Mouse (Mus musculus) heart, adult 2 months (tissue): ENCODE measurements around the gene Gm3854. TPM values are rescaled to one million over a fixed set of nuclear protein-coding genes. Genes with fewer than 3 reads are reported as not detected.
A peak's percentile ranks its signal among the peaks of the same experiment; 100 is the strongest.
"Not testable (repeated sequence)": the region's sequence is repeated elsewhere in the genome, so short reads cannot be mapped to it uniquely, and the experiment has no call there.

Experiments used
- DNase-seq, 2 experiments: peaks; one replicate each; pipeline ENCODE4 v3.0.0; 2021
- H3K27ac ChIP-seq: fragments of 200-600 bp; 2 replicates; pipeline ENCODE4 v1.8.1; 2022
- H3K27me3 ChIP-seq: fragments of 200-500 bp; 2 replicates; pipeline ENCODE4 v1.6.1; 2012; ENCODE audit warnings: mild to moderate bottlenecking, low read length, inconsistent platforms, mixed read lengths; ENCODE audit not compliant: control insufficient read depth, insufficient read depth
- H3K36me3 ChIP-seq: fragments of 200-500 bp; 2 replicates; pipeline ENCODE4 v1.6.1; 2012; ENCODE audit warnings: low read length, inconsistent platforms; ENCODE audit not compliant: control insufficient read depth, insufficient read depth
- H3K4me1 ChIP-seq: fragments of 200-500 bp; 2 replicates; pipeline ENCODE4 v1.6.1; 2011; ENCODE audit warnings: low read length; ENCODE audit not compliant: control insufficient read depth, insufficient read depth
- H3K4me3 ChIP-seq: fragments of 200-600 bp; 2 replicates; pipeline ENCODE4 v1.8.1; 2022
- H3K79me2 ChIP-seq: fragments of 200-500 bp; replicated peaks from 2 replicates; pipeline ENCODE4 v1.6.1; 2012; ENCODE audit warnings: mild to moderate bottlenecking, inconsistent platforms, low read length, moderate library complexity, mixed read lengths; ENCODE audit not compliant: control insufficient read depth, insufficient read depth
- H3K9ac ChIP-seq: fragments of 200-500 bp; 2 replicates; pipeline ENCODE4 v1.6.1; 2012; ENCODE audit warnings: low read depth, mild to moderate bottlenecking, control low read depth, inconsistent platforms, low read length, mixed read lengths
- CTCF ChIP-seq: fragments of 200-600 bp; IDR thresholded peaks from 2 replicates; pipeline ENCODE4 v1.8.1; 2022; ENCODE audit warnings: antibody characterized with exemption, mild to moderate bottlenecking, moderate library complexity
- EP300 ChIP-seq: fragments of 200-500 bp; IDR thresholded peaks from 2 replicates; pipeline ENCODE4 v1.6.1; 2011; ENCODE audit warnings: low read depth, low read length, control low read depth; ENCODE audit not compliant: insufficient read depth
- POLR2A ChIP-seq: fragments of 200-500 bp; IDR thresholded peaks from 2 replicates; pipeline ENCODE4 v1.6.1; 2011; ENCODE audit warnings: mild to moderate bottlenecking, low read depth, low read length, control low read depth; ENCODE audit not compliant: insufficient read depth
- whole genome bisulfite sequencing: fragments of 180-500 bp; shearing (Covaris S2); methylation state at CpG from one replicate; pipeline ENCODE4 v1.1.7; 2018; 5-methylcytosine and 5-hydroxymethylcytosine counted together
- intact Hi-C: fragments of 180-260 bp; cut with DNase I; formaldehyde crosslinking; loops from one replicate; pipeline ENCODE4 v1.15.1; 2025
- long read RNA-seq: library from polyadenylated mRNA; stranded (forward); transcript quantifications from one replicate; pipeline ENCODE4 v2.0.0, GENCODE M21; 2021
- polyA plus RNA-seq: library from polyadenylated mRNA; depleted of rRNA; stranded (reverse); fragments of >200 nt; gene quantifications from 2 replicates; pipeline ENCODE4 v1.2.3, GENCODE M21; 2012; rRNA removed
- total RNA-seq, 2 experiments: library from RNA; stranded (reverse); gene quantifications; 2 replicates each; pipeline ENCODE4 v1.2.3; 2021

The Gm3854 gene
- total RNA-seq: under 1 TPM; 0.20 to 0.52 TPM
- 0.08 and 0.12 TPM in 2 replicates for polyA plus RNA-seq
- long read RNA-seq: 0 reads

- Histone ChIP-seq H3K79me2 (no peaks in the 10 kb centered on the region), H3K27me3 (no peaks in the 10 kb centered on the region), H3K4me3 (peak within 1 kb of the TSS; percentile 57), H3K9ac (peak within 1 kb of the TSS; percentile 18), H3K4me1 (no peaks in the 10 kb centered on the region), H3K36me3 (no peaks in the 10 kb centered on the region), H3K27ac (peak within 1 kb of the TSS; percentile 59)
- intact Hi-C loops: no loop called here
- no peak for TF ChIP-seq EP300
- no peak for TF ChIP-seq POLR2A
- no peak for TF ChIP-seq CTCF
- WGBS: under 1% methylated on average over 26 of the region's 26 CpGs
- peak; percentile 62 to 64 for DNase-seq
These were observed at the start of gene Gm3854 for GRCm38 (mm10) chr7:6343501-6344071. Gm3854 (plus strand) TSS chr7:6343759.

- WGBS: 83% methylated on average over 11 of the region's 11 CpGs
- H3K27ac ChIP-seq, H3K36me3 ChIP-seq, H3K4me1 ChIP-seq, intact Hi-C loops, DNase-seq, H3K4me3 ChIP-seq, H3K27me3 ChIP-seq, H3K9ac ChIP-seq, H3K79me2 ChIP-seq: not testable (repeated sequence)
These were observed 42.8 kb upstream of the Gm3854 start for GRCm38 (mm10) chr7:6300796-6301195.

- intact Hi-C loops: loop anchor here (2.0 kb wide), 1 partner anchor 46 kb away; no protein-coding TSS in a partner anchor
- no peak for DNase-seq
- Histone ChIP-seq H3K36me3 (no peaks in the 10 kb centered on the region), H3K79me2 (no peaks in the 10 kb centered on the region), H3K4me1 (peaks cover 4% of the 10 kb centered on the region), H3K27ac (peak overlapping the region; percentile 69), H3K27me3 (no peaks in the 10 kb centered on the region), H3K4me3 (peak overlapping the region; percentile 59), H3K9ac (peak overlapping the region; percentile 71)
- WGBS: 14% methylated on average over 23 of the region's 23 CpGs
- TF ChIP-seq CTCF (no peak), POLR2A (no peak), EP300 (no peak)
These were observed 12.9 kb upstream of the Gm3854 start for GRCm38 (mm10) chr7:6330458-6331232.

- Histone ChIP-seq H3K27ac (peak within 1 kb of the TSS; percentile 69), H3K79me2 (no peaks in the 10 kb centered on the region), H3K9ac (peak within 1 kb of the TSS; percentile 71), H3K4me3 (peak within 1 kb of the TSS; percentile 59), H3K27me3 (no peaks in the 10 kb centered on the region), H3K4me1 (peaks cover 4% of the 10 kb centered on the region), H3K36me3 (no peaks in the 10 kb centered on the region)
- 6% methylated on average over 31 of the region's 31 CpGs for WGBS
- intact Hi-C loops: loop anchor here (2.0 kb wide), 1 partner anchor 47 kb away; no protein-coding TSS in a partner anchor
- DNase-seq: peak; percentile 86 to 88
- TF ChIP-seq POLR2A (0 out of 2 replicates have a peak, but pooled peaks have one; percentile 19), CTCF (no peak)
These were observed 12.2 kb upstream of the Gm3854 start, which contains the start of gene Zfp583 for GRCm38 (mm10) chr7:6331233-6331956. Zfp583 (minus strand) TSS chr7:6331285.

GRCm38 (mm10) chr7:6339865-6340264, 3.7 kb upstream of the Gm3854 start:
- DNase-seq: no peak
- 70% methylated on average over 5 of the region's 5 CpGs for WGBS

More at GRCm38 (mm10) chr7:6339865-6340264, 3.7 kb upstream of the Gm3854 start:
- Histone ChIP-seq H3K36me3 (no peaks in the 10 kb centered on the region), H3K4me1 (no peaks in the 10 kb centered on the region), H3K27me3 (no peaks in the 10 kb centered on the region), H3K4me3 (no peak overlapping the region), H3K27ac (no peak overlapping the region), H3K9ac (no peak overlapping the region), H3K79me2 (no peaks in the 10 kb centered on the region)
- intact Hi-C loops: no loop called here
- TF ChIP-seq CTCF (no peak), POLR2A (no peak)
